Mouse (Mus musculus) retina, postnatal 7 days (tissue): ENCODE data around the gene Sucla2.
A peak's percentile ranks its signal among the peaks of the same experiment; 100 is the strongest.

Source experiments
- DNase-seq: peaks from one replicate; pipeline ENCODE4 v3.0.0-alpha.2; 2012; ENCODE audit warnings: low read depth, low spot score

Sucla2 gene

GRCm38 (mm10) chr14:73524766-73525448 lies at the start of gene Sucla2:
Sucla2 (plus strand) TSS chr14:73525319.
- DNase-seq: peak; percentile 95

DNA sequence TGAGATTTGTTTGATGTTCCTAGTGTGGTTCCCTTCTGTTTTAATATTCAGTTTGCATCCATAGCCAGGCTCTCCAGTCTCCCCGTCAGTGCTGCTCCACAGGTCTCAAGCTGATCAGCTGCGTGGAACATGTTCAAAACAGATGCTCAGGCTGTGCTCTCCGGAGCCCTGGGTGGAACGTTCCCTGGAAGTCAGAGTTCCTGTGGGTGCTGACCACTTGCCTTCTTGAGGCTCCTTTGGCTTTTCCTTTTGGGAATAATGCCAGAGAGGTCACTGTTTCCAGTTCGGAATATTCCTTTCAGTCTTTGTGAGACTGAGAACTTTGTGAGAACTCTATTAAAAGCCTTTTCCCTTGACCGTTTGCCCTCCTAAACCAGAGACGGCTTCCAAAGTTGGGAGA lies 49.6 kb upstream of the Sucla2 start:
- no peak for DNase-seq

GRCm38 (mm10) chr14:73476361-73476934 lies 48.7 kb upstream of the Sucla2 start:
- no peak for DNase-seq

DNA sequence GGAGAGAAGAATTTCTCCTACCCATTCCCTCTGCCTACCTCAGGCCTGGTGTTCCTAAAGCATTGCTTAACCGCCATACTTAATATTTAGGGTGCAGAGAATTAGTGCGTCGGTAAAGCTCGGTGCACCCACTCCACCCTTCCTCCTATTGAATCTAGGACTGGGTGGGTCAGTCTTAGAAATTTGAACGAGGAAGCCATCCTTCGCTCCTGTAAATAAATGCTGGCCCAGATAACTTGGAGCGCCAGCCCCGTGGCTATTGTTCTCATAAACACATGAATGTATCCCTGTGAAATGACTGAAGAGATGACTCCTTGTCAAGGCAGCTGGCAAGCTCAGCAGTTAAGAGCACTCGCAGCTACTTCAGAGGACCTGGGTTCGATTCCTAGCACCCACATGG lies 48.0 kb upstream of the Sucla2 start:
- no peak for DNase-seq

DNA sequence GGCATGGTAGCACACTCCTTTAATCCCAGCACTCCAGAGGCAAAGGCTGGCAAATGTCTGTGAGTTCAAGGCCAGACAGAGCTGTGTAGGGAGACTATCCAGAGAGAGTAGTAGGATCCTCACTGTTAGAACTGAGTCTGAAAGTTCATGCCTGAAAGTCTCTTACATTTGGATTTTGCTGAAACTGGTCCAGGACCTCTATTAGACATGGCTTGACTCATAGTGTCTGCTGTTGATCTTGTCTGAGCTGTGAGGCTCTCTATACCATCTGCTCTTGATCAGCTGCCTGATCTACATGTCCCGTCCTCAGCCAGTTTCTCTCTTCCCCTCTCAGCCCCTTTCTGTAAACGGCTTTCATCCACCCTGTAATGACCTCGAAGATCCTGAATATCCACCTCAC lies 46.8 kb upstream of the Sucla2 start:
- DNase-seq: no peak

GRCm38 (mm10) chr14:73479771-73480170 lies 45.3 kb upstream of the Sucla2 start:
- no peak for DNase-seq

DNA sequence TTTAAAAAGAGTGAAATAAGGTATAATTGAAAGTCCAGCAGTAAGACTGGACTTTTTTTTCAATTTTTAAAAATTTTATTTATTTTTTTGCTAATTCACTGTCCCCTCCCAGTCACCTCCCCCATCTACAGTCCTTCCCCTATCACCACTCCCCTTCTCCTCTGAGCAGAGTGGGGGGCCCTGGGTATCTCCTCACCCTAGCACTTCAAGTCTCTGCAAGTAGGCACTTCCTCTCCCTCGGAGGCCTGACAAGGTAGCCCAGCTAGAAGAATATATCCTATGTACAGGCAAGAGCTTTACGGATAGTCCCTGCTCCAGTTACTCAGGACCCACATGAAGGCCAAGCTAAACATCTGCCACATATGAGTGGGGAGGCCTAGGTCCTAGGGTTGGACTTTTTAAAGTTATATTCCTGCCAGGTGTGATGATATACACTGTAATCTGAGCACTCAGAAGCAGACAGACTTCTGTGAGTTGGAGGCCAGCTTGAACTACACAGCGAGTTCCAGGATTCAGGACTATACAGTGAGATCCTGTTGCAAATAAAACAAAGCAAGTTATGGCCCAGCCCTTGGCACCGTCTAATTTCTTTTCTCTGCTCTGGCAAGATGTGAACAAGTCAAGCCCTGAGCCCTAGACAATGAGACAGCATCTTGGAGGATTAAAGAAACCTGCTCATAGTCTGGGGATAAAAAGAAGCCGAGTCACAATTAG lies 41.4 kb upstream of the Sucla2 start:
- no peak for DNase-seq

- DNase-seq: no peak
Observed at GRCm38 (mm10) chr14:73484366-73485110, 40.6 kb upstream of the Sucla2 start.

DNA sequence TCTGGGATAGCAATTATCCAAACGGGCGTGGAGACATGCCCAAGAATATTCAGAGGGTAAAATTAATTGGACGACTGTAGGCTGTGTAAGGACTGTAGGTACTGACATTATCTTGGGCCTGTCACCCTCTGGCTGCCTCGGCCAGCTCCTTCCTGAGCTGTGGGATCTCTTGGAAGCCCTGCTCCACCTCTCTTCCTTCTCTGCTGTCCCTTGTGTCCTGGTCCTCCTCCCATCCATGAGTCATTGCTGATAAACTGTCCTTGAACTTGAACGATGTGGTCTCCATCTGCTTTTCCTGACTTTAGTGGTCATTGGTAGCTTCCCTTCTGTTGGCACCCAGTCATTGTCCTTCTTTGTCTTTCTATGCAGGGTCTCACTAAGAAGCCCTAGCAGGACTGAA lies 38.5 kb upstream of the Sucla2 start:
- no peak for DNase-seq

GRCm38 (mm10) chr14:73493356-73493755 lies 31.8 kb upstream of the Sucla2 start:
- DNase-seq: no peak

DNA sequence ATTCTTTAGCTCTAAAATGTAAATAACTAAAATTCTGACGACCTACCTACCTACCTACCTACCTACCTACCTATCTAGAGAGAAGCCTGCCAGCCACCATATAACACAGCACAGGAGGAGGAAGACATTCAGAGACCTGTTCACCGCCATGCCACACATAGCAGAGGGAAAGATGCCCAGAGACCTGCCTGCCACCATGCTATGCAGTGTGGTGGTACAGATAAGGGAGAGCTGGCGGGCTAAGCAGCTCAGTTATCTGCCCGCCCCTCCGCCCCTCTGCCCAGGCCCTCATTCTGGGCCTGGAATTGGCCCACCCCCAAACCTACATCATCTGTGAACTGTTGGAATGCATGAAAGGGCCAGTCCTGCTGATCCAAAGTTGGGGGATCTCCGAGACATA lies 31.0 kb upstream of the Sucla2 start:
- DNase-seq: no peak

GRCm38 (mm10) chr14:73495753-73496152 lies 29.4 kb upstream of the Sucla2 start:
- no peak for DNase-seq

- no peak for DNase-seq
Observed at GRCm38 (mm10) chr14:73501283-73501682, 23.8 kb upstream of the Sucla2 start.

DNA sequence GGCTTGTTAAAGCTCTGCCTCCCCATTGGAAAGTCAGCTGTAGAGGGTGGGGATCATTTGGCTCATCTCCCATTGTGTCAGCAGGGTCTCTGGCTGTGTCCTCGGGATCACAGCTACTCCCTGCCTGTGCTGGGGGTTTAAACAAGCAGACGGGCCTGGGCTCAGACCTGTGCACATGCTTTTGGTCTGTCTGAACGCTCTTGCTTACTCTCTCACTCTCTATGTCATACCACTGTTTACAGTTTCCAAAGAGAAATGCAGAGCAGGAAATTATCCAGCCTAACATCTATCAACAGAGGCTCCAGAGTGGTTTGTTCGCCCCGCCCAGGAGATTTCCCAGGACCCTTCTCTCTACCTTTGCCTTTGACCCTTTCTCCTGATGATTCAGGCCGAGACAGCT lies 23.4 kb upstream of the Sucla2 start:
- DNase-seq: no peak

- no peak for DNase-seq
Observed at GRCm38 (mm10) chr14:73502591-73503184, 22.4 kb upstream of the Sucla2 start.

- no peak for DNase-seq
Observed at GRCm38 (mm10) chr14:73503237-73503933, 21.7 kb upstream of the Sucla2 start.

- DNase-seq: no peak
Observed at GRCm38 (mm10) chr14:73506283-73506682, 18.8 kb upstream of the Sucla2 start.

- DNase-seq: no peak
Observed at GRCm38 (mm10) chr14:73507200-73507599, 17.9 kb upstream of the Sucla2 start.

DNA sequence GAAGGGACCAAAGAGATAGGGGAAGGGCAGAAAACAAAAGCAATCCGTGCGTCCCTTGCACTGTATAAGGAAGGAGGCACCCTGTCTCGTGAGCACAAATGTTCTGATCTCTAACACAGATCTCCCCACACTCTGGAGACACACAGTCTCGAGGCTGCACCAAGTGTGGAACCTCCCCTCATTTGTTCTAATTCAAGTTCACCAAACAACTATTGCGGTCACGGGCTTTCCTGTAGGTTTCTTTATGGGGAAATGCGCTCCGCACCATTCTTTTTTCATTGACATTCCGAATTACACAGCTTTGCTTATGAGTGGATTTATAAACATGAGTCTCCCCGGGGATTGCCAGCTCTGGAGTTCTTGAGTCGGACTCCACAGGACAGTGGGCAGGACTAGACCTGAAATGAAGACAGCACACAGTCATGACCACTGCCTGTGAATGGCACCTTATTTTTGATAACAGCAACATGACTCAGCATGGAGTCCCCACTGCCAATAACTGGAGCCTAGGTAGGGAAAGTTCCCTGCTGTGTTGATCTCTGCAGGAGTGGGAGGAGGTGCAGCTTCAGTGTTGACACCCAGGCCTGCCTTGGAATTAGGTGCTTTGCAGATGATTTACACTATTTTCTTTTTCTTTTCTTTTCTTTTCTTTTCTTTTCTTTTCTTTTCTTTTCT lies 17.3 kb upstream of the Sucla2 start:
- DNase-seq: no peak

DNA sequence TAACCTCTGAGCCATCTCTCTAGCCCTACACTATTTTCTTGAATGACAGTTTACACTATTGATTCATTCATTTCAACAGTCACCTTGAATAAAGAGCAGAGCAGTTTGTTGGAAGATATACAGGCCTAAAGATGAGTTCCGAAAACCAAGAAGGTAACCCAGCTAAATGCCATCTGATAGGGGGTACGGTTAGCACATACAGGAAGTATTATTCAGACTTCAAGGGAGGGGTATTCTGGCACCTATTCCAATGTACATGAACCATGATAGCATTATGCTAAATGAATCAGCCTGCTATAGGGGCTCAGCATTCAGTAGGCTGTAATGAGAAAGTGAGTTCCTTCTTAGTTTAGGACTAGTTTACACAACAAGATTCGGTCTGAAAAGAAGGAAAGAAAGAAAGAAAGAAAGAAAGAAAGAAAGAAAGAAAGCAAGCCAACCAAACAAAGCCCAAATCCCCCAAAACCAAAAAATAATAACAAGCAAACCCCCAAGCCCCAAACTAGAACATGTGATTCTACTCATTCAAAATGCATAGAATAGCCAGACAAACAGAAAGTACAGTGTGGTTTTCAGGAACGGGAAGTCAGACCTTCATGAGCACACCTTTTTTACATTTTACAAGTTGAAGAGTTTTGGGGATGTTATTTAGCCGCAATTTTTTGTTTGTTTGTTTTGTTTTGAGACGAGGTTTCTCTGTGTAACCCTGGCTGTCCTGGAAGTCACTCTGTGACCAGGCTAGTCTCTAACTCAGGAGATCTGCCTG lies 16.3 kb upstream of the Sucla2 start:
- DNase-seq: no peak
